ENCODE assay signal across 15 mouse cellular contexts in genomic region chr8:103180661-103181060, GRCm38 (mm10).
DNase-seq lines count a peak whose midpoint lies in the region; ATAC-seq and TF ChIP-seq lines count a peak whose summit lies in the region.
"Had no signal": no experiment of that assay in that cellular context is flagged by ENCODE, and none has a peak within 500 bp of the region (broad histone marks: within the 10 kb centered on the region; RNA-seq: fewer than 3 reads in every experiment).

No protein-coding gene starts in this region.

- no peaks in the 10 kb centered on the region for H3K9me3 ChIP-seq in kidney, embryonic 14.5 days (ENCODE audit: control insufficient read depth, low read length)
- no peaks in the 10 kb centered on the region for H3K9me3 ChIP-seq in hindbrain, embryonic 13.5 days
- H3K9me3 ChIP-seq: G1E; hindbrain, embryonic 15.5 days; liver, embryonic 12.5 days had no signal

- intact Hi-C loops in left cerebral cortex, postnatal 10 days (cut with DNase I) = no loop called here

- no peaks in the 10 kb centered on the region for H3K4me1 ChIP-seq in kidney, adult 2 months (ENCODE audit: control insufficient read depth, insufficient read depth, low read length)
- H3K4me1 ChIP-seq in kidney, embryonic 14.5 days (ENCODE audit: control insufficient read depth, insufficient read depth, low read length) = no peaks in the 10 kb centered on the region
- no peaks in the 10 kb centered on the region for H3K4me1 ChIP-seq in hindbrain, embryonic 13.5 days (replicated peaks)
- H3K4me1 ChIP-seq: hindbrain, embryonic 15.5 days; liver, embryonic 12.5 days had no signal

- peak; percentile 40 for DNase-seq in kidney, adult 2 months
- DNase-seq in retina, postnatal 1 day = peak; percentile 6
- no peak for DNase-seq in retina, embryonic 14.5 days (ENCODE audit: low spot score)
- peak; percentile 11 for DNase-seq in fibroblast of lung, adult 2 months (ENCODE audit: low read depth)
- no peak for DNase-seq in thymus, postnatal 14 days
- DNase-seq in left cerebral cortex, postnatal 10 days (ENCODE audit: extremely low spot score in 1 of 2, low spot score in 2 of 2) = no peak
- DNase-seq: cerebellum, adult 18-20 months; gastrocnemius, postnatal 36 days; layer of hippocampus, adult 9-11 months; thymus, adult 2 months had no signal

- no peaks in the 10 kb centered on the region; the same call in 1 of the 2 replicates for H3K27me3 ChIP-seq in kidney, adult 2 months (replicated peaks; ENCODE audit: control insufficient read depth, insufficient read depth, low read length)
- H3K27me3 ChIP-seq in kidney, embryonic 14.5 days (ENCODE audit: control insufficient read depth, insufficient read depth, low read length) = no peaks in the 10 kb centered on the region
- H3K27me3 ChIP-seq in hindbrain, embryonic 13.5 days = no peaks in the 10 kb centered on the region
- H3K27me3 ChIP-seq: hindbrain, embryonic 15.5 days; liver, embryonic 12.5 days had no signal

- H3K4me2 ChIP-seq in kidney, embryonic 14.5 days (replicated peaks; ENCODE audit: low read depth, low read length) = no peak overlapping the region
- no peak overlapping the region for H3K4me2 ChIP-seq in hindbrain, embryonic 13.5 days
- H3K4me2 ChIP-seq: hindbrain, embryonic 15.5 days; liver, embryonic 12.5 days had no signal

- no peak for ATAC-seq in kidney, embryonic 14.5 days (ENCODE audit: low FRiP score, low TSS enrichment)
- ATAC-seq in hindbrain, embryonic 13.5 days (ENCODE audit: low FRiP score) = no peak
- ATAC-seq: liver, embryonic 12.5 days had no signal

- no peak for TF ChIP-seq POLR2A in kidney, adult 2 months (IDR thresholded peaks at IDR 0.05; ENCODE audit: low read depth, low read length)

- H3K4me3 ChIP-seq in kidney, adult 2 months (ENCODE audit: insufficient read depth, low read depth, low read length) = no peak overlapping the region
- H3K4me3 ChIP-seq in kidney, embryonic 14.5 days (ENCODE audit: low read length) = no peak overlapping the region
- no peak overlapping the region for H3K4me3 ChIP-seq in hindbrain, embryonic 13.5 days
- H3K4me3 ChIP-seq: hindbrain, embryonic 15.5 days; liver, embryonic 12.5 days had no signal

- H3K27ac ChIP-seq in kidney, adult 2 months (ENCODE audit: insufficient read depth, low read depth, low read length) = no peak overlapping the region
- no peak overlapping the region for H3K27ac ChIP-seq in kidney, embryonic 14.5 days (ENCODE audit: low read depth, low read length)
- no peak overlapping the region for H3K27ac ChIP-seq in hindbrain, embryonic 13.5 days
- H3K27ac ChIP-seq: hindbrain, embryonic 15.5 days; liver, embryonic 12.5 days had no signal

- H3K9ac ChIP-seq in kidney, embryonic 14.5 days (ENCODE audit: low read depth, low read length) = no peak overlapping the region
- no peak overlapping the region for H3K9ac ChIP-seq in hindbrain, embryonic 13.5 days
- H3K9ac ChIP-seq: hindbrain, embryonic 15.5 days; liver, embryonic 12.5 days had no signal

- TF ChIP-seq CTCF in kidney, adult 2 months (conservative IDR thresholded peaks at IDR 0.05; ENCODE audit: insufficient read depth, insufficient read length, low read depth, low read length) = no peak; the same call in 1 of the 2 replicates

- no peaks in the 10 kb centered on the region for H3K36me3 ChIP-seq in kidney, adult 2 months (ENCODE audit: control insufficient read depth, insufficient read depth, low read length)
- no peaks in the 10 kb centered on the region for H3K36me3 ChIP-seq in kidney, embryonic 14.5 days (ENCODE audit: control insufficient read depth, insufficient read depth, low read length)
- no peaks in the 10 kb centered on the region for H3K36me3 ChIP-seq in hindbrain, embryonic 13.5 days
- H3K36me3 ChIP-seq: G1E; hindbrain, embryonic 15.5 days; liver, embryonic 12.5 days had no signal

Comparison
In these comparisons a context has a peak if more than half of its experiments do, and no peak if none do; other contexts are left out.
1. DNase-seq: peak in kidney, adult 2 months (single experiment), retina, postnatal 1 day (single experiment) and fibroblast of lung, adult 2 months (single experiment); none in retina, embryonic 14.5 days (single experiment), thymus, postnatal 14 days (single experiment) and left cerebral cortex, postnatal 10 days (0 of 2).